Mouse (Mus musculus) gastrocnemius, postnatal 4 days (tissue): ENCODE results near the gene Slc15a3. TPM values are rescaled to one million over a fixed set of nuclear protein-coding genes. Genes with fewer than 3 reads are reported as not detected.

ENCODE experiments used
- DNase-seq, 2 experiments: peaks; one replicate each; pipeline ENCODE4 v3.0.0; 2021 to 2022; ENCODE audit warnings: low spot score in 2 of 2, mixed read lengths in 2 of 2
- long read RNA-seq, 2 experiments: library from polyadenylated mRNA; stranded (forward); transcript quantifications; one replicate each; pipeline ENCODE4 v2.0.0; 2021
- total RNA-seq, 2 experiments: library from RNA; stranded (reverse); gene quantifications; 2 replicates each; pipeline ENCODE4 v1.2.3; 2021

The Slc15a3 gene
- 1 to 10 TPM; 1.5 TPM for total RNA-seq
- long read RNA-seq, experiment 1, partial matches to known transcripts: 0 of 1 reads
- long read RNA-seq, experiment 1, other reads (novel, unspliced or antisense): 0 of 1 reads
- long read RNA-seq, experiment 2, partial matches to known transcripts: 0 of 2 reads
- long read RNA-seq, experiment 2, other reads (novel, unspliced or antisense): 0 of 2 reads

DNA sequence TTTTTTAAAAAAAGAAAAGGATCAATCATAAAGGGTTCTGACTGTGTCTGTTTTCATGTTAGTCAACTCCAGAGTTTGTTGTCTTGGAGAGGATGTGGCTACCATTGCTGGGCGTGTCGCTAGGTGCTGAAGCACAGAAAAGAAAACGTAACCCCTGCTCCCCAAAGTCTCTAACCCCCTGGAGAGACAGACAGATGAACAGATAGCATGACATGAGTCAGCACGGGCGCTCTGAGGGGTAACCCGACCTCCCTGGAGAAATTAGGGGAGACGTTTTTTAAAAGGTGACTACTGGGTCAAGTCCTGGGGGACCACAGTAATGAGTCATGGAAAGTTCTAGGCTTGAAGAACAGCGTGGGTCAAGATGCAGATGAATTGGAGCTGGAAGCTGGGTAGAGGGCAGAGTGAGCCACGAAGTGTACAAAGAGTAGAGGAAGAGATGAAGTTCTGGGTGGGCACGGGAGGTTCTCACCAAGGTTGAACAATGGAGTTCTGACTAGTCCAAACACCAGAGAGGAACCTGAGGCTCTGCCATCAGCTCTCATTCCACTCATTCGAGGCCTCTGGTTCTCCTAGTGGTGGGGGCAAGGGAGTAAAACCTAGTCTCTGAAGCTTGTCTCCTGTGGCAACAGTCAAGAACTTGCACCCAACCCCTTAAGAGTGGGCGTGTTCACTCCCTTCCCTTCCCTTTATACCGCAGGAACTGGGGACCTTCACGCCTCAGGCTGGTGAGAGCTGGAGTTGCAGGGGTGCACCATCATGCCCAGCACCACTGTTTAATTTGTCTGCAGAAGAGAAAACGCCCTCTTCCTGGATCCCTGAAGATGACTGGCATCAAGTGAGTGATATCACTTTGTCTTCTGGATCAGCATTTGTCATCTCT, at the start of gene Slc15a3:
TSS of gene Slc15a3 (plus strand) at position 718 of the 883 bp plus-strand sequence.
- no peak for DNase-seq

DNA sequence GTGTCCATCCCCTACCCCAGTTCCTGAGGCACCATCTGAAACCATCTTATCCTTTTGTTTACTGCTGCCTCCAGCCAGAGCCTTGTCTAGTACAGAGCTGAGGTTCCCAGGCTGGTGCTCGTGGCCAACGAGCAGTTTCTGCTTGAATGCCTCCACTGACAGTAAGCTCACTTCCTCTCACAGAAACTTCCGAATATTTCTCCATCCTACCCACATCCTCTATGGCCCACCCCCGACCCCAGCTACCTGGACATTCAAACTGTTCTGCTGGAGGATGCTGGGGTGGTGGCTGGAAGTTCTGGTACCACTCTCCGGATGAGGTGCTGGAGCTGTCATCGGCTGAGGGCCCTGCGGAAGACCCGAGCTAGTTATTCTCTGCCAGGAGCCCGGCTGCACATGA, 49.2 kb upstream of the Slc15a3 start:
- DNase-seq: no peak

DNA sequence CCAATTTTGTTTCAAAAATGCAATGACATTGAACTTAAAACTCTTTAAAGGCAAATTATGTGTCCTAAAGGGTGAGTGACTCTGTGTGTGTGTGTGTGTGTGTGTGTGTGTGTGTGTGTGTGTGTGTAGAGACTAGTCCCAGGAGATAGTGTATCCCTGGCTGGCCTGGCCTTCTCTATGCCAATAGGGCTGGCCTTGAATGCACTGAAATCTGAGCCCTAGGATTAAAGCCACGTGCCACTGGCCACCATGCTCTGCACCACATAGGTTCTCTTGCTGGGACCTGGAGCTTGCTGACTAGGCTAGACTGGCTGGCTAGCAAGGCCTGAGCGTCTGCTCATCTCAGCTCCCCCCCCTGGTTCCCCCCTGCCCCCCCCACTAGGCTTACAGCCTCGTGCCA, 46.5 kb upstream of the Slc15a3 start:
- no peak for DNase-seq

GRCm38 (mm10) chr19:10794916-10795315, 44.6 kb upstream of the Slc15a3 start:
- no peak for DNase-seq

GRCm38 (mm10) chr19:10798576-10798975, 41.0 kb upstream of the Slc15a3 start:
- no peak for DNase-seq

- DNase-seq: no peak
Measured at GRCm38 (mm10) chr19:10799155-10799554, 40.4 kb upstream of the Slc15a3 start.

DNA sequence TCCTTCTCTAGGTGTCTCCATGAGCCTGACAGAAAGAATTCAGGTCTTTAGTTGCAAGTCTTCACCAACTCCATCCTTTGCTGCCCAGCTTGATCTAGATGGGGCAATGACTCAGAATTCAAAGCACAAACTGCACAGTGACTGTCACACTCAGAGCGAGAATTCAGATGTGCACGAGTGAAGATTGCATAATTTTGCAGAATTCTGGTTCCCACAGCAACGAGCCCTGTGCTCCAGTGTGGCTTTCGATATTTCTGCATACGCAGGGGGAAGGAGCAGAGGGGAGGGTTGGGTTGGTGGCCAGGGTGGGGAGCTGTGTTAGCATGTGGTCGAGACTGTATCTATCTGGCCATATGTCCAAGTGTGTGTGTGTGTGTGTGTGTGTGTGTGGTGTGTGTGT, 38.5 kb upstream of the Slc15a3 start:
- no peak for DNase-seq

DNA sequence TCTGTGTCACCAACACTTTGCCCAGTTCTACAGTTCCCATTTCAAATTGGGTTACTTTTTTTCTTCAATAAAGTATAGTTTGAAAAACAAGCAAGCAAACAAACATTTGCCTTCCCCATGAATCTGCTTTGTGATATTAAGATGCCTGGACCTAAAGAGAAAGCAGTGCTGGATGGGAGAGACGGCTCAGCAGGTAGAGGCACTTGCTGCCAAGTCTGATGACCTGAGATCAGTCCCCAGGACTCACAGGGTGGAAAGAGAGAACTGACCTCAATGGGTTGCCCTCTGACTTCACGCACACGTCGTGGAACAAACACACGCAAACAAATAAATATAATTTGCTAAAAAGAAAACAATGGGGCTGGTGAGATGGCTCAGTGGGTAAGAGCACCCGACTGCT, 37.6 kb upstream of the Slc15a3 start:
- DNase-seq: no peak

GRCm38 (mm10) chr19:10803751-10804150, 35.8 kb upstream of the Slc15a3 start:
- DNase-seq: no peak

GRCm38 (mm10) chr19:10804850-10805660, 34.5 kb upstream of the Slc15a3 start:
- DNase-seq: no peak

DNA sequence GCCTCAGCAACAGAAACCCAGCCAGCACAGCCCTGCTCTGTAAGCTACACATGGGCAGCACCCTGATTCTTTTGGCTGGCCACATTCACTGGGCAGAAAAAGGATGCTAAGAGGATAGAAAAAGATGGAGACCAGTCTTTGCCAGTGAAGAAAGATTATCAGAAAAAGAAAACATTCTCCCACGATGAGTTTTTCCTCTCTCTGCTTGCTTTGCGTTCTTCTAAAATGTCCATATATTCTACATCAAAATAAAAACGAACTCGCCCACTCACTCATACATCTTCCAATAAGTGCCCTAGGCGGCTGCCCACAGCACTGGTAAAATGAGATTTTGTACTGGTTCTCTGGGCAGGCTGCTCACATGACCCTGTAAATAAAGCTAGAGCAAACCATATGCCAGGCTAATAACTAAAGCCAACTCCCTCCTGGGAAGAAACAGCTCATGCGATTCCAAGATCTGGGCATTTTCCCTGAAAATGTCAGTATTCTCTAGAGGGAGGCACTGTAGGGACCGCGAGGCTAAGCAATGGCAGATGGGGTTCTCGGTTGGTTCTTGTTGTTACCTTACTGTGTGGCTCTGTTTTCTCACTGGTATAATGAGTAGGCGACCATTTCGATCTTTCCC, 33.8 kb upstream of the Slc15a3 start:
- DNase-seq: no peak

- no peak for DNase-seq
Measured at GRCm38 (mm10) chr19:10808524-10809233, 30.8 kb upstream of the Slc15a3 start.

DNA sequence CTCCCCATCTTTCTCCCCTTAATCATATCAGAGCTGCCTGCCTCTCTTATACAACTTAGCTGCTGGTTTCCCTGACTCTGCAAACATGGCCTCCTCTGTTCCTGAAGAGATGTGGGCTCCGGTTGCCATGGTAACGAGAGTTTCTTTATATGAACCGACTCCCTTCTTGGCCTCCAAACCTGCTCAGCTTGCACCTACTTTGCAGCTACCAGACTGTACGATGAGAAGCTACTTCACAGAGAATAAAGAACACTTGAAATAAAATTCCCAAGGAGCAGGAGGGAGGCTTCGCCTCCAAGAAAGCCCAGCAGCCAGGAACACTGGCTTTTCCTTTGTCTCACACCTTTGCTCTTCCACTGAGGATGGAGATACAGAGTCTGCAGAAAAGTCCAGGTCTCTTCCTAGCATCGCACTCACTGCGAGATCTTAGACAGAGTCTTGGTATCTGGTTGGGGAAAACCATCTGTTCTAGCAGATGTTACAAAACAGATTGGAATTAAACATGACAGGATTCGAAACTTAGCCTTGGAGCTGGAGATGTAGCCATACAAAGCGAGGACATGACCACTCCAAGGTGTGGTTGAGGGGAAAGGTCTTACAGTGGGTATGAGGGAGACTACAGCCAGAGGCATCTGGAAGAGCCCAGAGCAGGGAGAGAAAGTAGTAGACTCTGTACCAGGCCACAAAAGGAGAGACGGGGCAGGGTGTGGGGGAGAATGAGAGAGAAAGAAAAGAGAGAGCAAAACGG, 29.9 kb upstream of the Slc15a3 start:
- no peak for DNase-seq

DNA sequence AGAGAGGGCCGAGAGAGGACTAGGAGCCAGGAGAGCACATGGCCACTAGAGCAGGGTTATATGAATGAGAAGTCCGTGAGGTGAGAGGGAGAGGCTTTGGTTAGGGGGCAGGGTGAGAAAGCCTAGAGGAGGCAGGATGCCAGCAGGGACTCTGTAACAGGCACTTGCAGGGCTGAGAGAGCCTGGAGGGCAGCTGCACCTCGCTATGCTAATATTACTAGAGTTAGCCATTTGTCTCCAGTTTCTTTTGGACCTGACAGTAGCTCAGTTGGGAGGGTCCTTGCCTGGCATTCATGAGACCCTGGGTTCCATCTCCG, 29.4 kb upstream of the Slc15a3 start:
- DNase-seq: no peak

- DNase-seq: no peak
Measured at GRCm38 (mm10) chr19:10811471-10811870, 28.1 kb upstream of the Slc15a3 start.

DNA sequence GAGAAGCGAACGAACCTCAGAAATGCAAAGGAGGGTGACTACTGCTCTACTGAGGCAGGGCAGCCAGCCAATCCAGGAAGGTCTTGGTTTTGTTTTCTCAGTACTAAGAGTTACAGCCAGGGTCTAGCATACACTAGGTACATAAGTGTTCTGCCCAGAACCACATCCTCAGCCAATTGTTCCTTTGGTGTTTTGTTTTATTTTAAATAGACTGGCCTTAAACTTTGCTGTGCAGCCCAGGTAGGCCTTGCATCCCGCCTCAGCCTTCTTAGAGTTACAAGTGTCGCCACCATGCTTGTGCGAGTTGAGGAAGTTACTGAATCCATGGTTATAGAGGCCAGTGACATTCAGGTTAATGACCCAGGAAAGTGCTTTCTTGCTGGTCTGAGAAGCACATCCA, 26.5 kb upstream of the Slc15a3 start:
- no peak for DNase-seq

DNA sequence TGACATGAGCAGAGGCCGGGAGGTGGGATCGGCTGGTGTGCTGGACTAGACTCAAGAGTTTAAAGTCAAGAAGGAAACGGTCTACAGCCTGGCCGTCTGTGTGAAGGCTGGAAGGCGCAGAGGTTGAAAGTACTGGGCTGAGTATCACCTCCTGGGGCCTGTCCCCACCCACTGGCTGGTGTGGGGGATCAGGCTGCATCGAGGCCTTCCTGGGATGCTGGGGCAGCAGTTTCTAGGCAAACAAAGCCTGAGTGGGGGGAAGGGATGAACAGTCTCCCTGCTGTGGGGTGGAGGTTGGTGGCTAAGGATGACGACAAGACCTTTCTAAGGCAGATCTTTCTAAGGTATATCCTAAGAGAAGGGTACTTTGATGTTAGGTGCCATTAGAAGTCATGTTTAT, 25.6 kb upstream of the Slc15a3 start:
- DNase-seq: no peak

- no peak for DNase-seq
Measured at GRCm38 (mm10) chr19:10815871-10816270, 23.7 kb upstream of the Slc15a3 start.

DNA sequence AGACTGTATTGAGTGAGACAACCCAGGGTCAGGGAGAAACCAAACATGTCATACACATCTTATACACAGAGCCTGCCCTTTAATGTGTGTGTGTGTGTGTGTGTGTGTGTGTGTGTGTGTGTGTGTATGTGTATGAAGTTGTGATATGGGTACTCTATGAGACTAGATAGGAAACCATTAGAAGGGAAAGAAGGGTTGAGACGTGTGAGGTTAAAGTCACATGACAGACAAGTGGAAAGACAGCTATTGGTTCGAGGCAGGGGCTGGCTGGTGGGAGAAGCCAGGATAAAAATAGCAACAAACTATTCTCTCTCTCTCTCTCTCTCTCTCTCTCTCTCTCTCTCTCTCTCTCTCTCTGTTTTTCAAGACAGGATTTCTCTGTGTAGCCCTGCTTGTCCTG, 23.1 kb upstream of the Slc15a3 start:
- no peak for DNase-seq

- no peak for DNase-seq
Measured at GRCm38 (mm10) chr19:10818217-10818946, 21.1 kb upstream of the Slc15a3 start.
